Mouse (Mus musculus) intestine, embryonic 15.5 days (tissue): ENCODE data around the gene Alyref2. TPM values are rescaled to one million over a fixed set of nuclear protein-coding genes. Genes with fewer than 3 reads are reported as not detected.
A peak's percentile ranks its signal among the peaks of the same experiment; 100 is the strongest.
"Not testable (repeated sequence)": the region's sequence is repeated elsewhere in the genome, so short reads cannot be mapped to it uniquely, and the experiment has no call there.

Experiments
- ATAC-seq: fragments of 200-750 bp; cut with Nextera tagmentation; 2 replicates; pipeline ENCODE4 v1.8.0; 2017; ENCODE audit warnings: moderate TSS enrichment, moderate library complexity
- H3K27ac ChIP-seq: fragments of 300-500 bp; sonication (generic); 2 replicates; pipeline ENCODE4 v1.5.1; 2015; ENCODE audit warnings: mild to moderate bottlenecking, inconsistent platforms
- H3K27me3 ChIP-seq: fragments of 300-500 bp; sonication (generic); replicated peaks from 2 replicates; pipeline ENCODE4 v1.6.1; 2015; ENCODE audit warnings: inconsistent platforms
- H3K36me3 ChIP-seq: fragments of 300-500 bp; sonication (generic); 2 replicates; pipeline ENCODE4 v1.6.1; 2015; ENCODE audit warnings: inconsistent platforms
- H3K4me1 ChIP-seq: fragments of 300-500 bp; sonication (generic); replicated peaks from 2 replicates; pipeline ENCODE4 v1.6.1; 2015; ENCODE audit warnings: inconsistent platforms
- H3K4me2 ChIP-seq: fragments of 300-500 bp; sonication (generic); replicated peaks from 2 replicates; pipeline ENCODE4 v1.6.1; 2015; ENCODE audit warnings: mild to moderate bottlenecking, inconsistent platforms
- H3K4me3 ChIP-seq: fragments of 300-500 bp; sonication (generic); replicated peaks from 2 replicates; pipeline ENCODE4 v1.5.1; 2015; ENCODE audit warnings: inconsistent platforms
- H3K9ac ChIP-seq: fragments of 300-500 bp; sonication (generic); 2 replicates; pipeline ENCODE4 v1.6.1; 2015; ENCODE audit warnings: inconsistent platforms
- H3K9me3 ChIP-seq: fragments of 300-500 bp; sonication (generic); 2 replicates; pipeline ENCODE4 v1.6.1; 2016; ENCODE audit warnings: inconsistent platforms
- WGBS: fragments of 180-500 bp; shearing (Covaris S2); methylation state at CpG from one replicate; pipeline ENCODE4 v1.1.7; 2015; 5-methylcytosine and 5-hydroxymethylcytosine counted together
- polyA plus RNA-seq: library from polyadenylated mRNA; unstranded; fragments of >200 nt; fragmentation: Nextera tagmentation; extraction: Ambion mirVana; gene quantifications from 2 replicates; pipeline ENCODE4 v1.2.1, GENCODE M21; 2015

Alyref2 gene
- polyA plus RNA-seq, 1 experiment from 2014 or later, result 12.0 TPM

DNA sequence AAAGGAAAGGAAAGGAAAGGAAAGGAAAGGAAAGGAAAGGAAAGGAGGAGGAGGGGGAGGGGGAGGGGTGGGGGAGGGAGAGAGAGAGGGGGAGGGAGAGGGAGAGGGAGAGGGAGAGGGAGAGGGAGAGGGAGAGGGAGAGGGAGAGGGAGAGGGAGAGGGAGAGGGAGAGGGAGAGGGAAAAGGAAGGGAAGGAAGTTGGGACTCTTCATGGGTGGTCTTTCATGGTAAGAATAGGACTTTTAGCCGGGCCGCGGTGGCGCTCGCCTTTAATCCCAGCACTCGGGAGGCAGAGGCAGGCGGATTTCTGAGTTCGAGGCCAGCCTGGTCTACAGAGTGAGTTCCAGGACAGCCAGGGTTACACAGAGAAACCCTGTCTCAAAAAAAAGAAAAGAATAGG lies 31.3 kb upstream of the Alyref2 start:
- H3K27me3 ChIP-seq, H3K9ac ChIP-seq, H3K36me3 ChIP-seq, ATAC-seq, H3K9me3 ChIP-seq, H3K27ac ChIP-seq, H3K4me2 ChIP-seq, H3K4me1 ChIP-seq, H3K4me3 ChIP-seq: not testable (repeated sequence)
- 94% methylated on average over 8 of the region's 8 CpGs for WGBS

DNA sequence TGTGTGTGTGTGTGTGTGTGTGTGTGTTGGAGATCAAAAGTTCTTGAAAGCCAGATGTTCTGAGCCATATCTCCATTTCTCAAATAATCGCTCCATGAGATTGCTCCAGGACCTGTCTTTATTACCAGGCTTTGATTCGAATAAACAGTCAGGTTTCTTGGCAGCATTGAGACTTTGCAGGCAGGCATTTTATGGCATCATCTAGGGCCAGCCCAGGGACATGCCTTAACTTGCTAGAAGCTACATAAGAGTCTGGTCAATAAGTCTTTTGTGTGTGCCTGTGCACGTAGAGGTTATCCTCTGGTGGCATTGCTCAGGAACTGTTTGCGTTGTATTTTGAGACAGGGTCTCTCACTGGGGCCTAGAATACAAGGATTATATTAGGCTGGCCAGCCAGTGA lies 29.8 kb upstream of the Alyref2 start:
- H3K36me3 ChIP-seq, result no peaks in the 10 kb centered on the region
- no peak overlapping the region for H3K27ac ChIP-seq
- no peaks in the 10 kb centered on the region for H3K27me3 ChIP-seq
- H3K9ac ChIP-seq, result no peak overlapping the region
- WGBS, result 47% methylated on average over 4 of the region's 4 CpGs
- no peaks in the 10 kb centered on the region; the same call in 1 of the 2 replicates for H3K4me1 ChIP-seq
- no peak for ATAC-seq
- H3K4me3 ChIP-seq, result no peak overlapping the region
- no peak overlapping the region for H3K4me2 ChIP-seq
- no peaks in the 10 kb centered on the region for H3K9me3 ChIP-seq

DNA sequence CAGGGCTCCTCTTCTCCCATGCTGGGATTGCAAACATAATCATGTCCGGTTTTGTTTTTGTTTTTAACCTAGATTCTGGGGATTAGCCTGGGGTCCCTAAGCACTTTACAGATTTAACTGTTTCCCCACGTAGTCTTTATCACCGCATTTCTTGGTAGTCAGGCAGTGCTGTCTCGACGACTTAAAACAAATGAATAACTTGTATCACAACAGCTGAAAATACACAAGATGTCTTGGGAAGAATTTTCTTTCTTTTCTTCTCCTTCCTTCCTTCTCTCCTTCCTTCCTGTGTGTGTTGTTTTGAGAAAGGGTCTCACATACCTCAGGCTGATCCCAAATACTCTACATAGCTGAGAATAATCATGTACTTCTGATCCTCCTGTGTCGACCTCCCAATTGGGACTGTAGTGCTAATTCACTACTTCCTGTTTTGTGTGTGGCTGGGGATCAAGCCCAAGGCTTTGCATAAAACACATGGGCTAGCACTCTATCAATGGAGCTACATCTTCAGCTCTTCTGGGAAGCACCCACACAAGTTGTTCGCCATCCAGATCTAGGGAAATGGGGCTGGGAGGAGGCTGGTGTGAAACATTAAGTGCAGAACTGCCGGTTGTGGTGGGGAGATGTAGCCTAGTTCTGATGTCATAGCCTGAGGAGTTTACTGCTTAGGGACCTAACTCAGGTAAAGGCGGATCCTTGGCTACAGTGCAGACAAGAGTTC lies 29.2 kb upstream of the Alyref2 start:
- WGBS, result 67% methylated on average over 9 of the region's 9 CpGs
- Histone ChIP-seq H3K27ac (no peak overlapping the region), H3K4me1 (no peaks in the 10 kb centered on the region; the same call in 1 of the 2 replicates), H3K9ac (no peak overlapping the region), H3K27me3 (no peaks in the 10 kb centered on the region), H3K4me2 (no peak overlapping the region), H3K4me3 (no peak overlapping the region), H3K9me3 (no peaks in the 10 kb centered on the region), H3K36me3 (no peaks in the 10 kb centered on the region)
- no peak for ATAC-seq

DNA sequence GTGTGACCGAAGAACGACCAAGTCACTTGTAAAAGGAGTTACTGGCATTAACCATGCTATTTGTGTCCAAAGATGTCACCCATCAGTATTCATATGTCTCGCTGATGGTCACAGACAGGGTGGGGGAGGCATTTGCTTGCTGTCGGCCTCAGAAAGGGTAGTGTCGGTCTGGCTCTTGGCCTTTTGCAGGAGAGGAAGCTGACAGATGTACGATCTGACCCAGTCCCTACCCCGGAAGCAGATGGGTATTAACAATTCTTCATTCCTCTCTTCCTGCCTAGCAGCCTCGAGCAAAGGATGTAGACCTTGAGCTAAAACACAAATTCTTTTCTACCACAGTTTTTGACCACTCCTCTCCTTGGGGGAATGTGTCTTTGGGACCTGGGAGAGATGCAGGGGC lies 26.2 kb upstream of the Alyref2 start:
- H3K9me3 ChIP-seq, result no peaks in the 10 kb centered on the region
- no peaks in the 10 kb centered on the region for H3K4me1 ChIP-seq
- H3K27me3 ChIP-seq, result no peaks in the 10 kb centered on the region
- 64% methylated on average over 8 of the region's 8 CpGs for WGBS
- no peak overlapping the region for H3K9ac ChIP-seq
- ATAC-seq, result no peak
- no peaks in the 10 kb centered on the region for H3K36me3 ChIP-seq
- H3K4me3 ChIP-seq, result no peak overlapping the region
- H3K4me2 ChIP-seq, result no peak overlapping the region
- H3K27ac ChIP-seq, result no peak overlapping the region; the same call in 1 of the 2 replicates

DNA sequence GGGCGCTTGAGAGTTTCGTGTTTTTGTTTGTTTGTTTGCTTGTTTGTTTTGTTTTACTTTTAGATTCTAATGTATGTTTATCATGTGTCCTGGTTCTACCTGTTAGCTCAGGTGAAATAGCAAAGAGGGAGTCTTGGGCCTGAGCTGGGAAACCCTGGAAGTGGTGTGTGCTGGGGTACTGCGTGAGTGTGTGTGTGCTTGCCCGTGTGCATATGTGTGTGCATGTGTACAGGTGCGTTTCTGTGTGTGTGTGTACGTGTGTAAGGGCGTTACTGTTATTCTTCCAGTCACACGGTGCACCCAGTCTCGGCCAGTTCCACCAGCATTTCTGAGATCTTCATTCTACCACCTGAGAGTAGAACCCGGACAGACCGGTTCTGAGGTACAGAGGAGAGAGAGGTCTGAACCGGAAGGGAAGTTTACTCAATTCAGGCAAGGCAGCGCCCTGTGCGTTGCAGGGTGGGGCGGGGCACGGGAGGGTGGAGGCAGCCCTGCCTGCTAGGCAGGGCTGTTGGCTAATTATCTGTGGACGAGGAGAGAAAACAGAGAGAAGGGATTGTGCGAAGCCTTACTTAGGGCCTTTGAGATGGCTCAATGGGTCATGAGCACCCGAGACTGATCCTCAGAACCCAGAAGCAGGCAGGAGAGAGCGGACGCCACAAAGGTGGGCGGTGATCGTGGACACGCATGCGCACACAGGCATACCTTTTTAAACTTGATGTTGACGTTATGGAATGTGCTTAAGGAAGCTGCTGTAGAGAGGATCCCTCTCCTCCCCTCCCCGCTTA lies 25.3 kb upstream of the Alyref2 start:
- H3K9ac ChIP-seq, result no peak overlapping the region; the same call in 1 of the 2 replicates
- H3K27me3 ChIP-seq, result no peaks in the 10 kb centered on the region
- H3K27ac ChIP-seq, result peak overlapping the region; percentile 80
- peak overlapping the region; percentile 50 for H3K4me2 ChIP-seq
- H3K36me3 ChIP-seq, result no peaks in the 10 kb centered on the region
- H3K4me3 ChIP-seq, result peak overlapping the region; percentile 28
- peak; percentile 97 for ATAC-seq
- H3K9me3 ChIP-seq, result 0 out of 2 replicates have a peak, but pooled peaks cover 2% of the 10 kb centered on the region
- WGBS, result 47% methylated on average over 27 of the region's 27 CpGs
- no peaks in the 10 kb centered on the region for H3K4me1 ChIP-seq

DNA sequence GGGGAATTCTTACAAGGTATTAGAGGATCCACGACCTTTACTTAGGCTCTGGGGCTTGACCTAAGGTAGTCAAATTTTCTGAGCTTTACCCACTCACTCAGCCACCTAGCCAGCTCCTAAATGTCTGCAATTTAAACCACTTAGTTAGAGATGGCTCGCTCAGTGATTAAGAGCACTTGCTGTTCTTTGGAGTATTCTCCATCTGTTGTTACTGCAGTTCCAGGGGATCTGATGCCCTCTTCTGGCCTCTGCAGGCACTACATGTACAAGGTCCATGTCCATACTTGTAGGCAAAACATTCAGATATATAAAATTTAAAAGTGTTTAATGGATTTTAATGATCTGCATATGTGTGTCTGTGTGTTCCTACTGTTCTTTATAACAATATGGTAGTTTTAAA lies 24.3 kb upstream of the Alyref2 start:
- Histone ChIP-seq H3K27me3 (no peaks in the 10 kb centered on the region), H3K9me3 (0 out of 2 replicates have a peak, but pooled peaks cover 5% of the 10 kb centered on the region), H3K4me3 (no peak overlapping the region), H3K36me3 (no peaks in the 10 kb centered on the region), H3K4me1 (no peaks in the 10 kb centered on the region), H3K9ac (no peak overlapping the region), H3K4me2 (no peak overlapping the region), H3K27ac (no peak overlapping the region)
- 42% methylated on average over 2 of the region's 2 CpGs for WGBS
- ATAC-seq, result peak; percentile 39

DNA sequence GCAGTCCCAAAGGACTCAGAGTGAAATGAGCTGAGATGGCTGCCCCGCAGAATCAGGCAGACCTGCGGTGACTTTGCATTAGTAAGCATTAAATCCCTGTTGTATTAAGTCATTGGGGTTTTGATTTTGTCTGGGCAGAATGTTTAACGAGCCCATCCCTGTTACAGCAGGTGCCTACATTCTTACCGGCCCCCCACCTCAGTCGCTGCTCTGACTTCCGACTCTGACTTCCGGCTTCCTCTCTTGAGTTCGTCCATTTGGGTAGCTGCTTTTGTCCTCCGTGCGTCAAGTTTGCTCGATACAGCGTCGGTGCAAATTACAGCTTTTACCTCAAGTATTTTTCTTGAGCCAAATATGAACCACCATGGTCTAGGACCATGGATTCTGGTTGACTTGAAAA lies 9.0 kb upstream of the Alyref2 start:
- Histone ChIP-seq H3K4me3 (no peak overlapping the region), H3K9me3 (peaks cover 4% of the 10 kb centered on the region; the same call in 1 of the 2 replicates), H3K9ac (no peak overlapping the region), H3K36me3 (no peaks in the 10 kb centered on the region), H3K4me2 (no peak overlapping the region), H3K27ac (no peak overlapping the region), H3K27me3 (no peaks in the 10 kb centered on the region), H3K4me1 (no peaks in the 10 kb centered on the region)
- 90% methylated on average over 13 of the region's 13 CpGs for WGBS
- ATAC-seq, result no peak

DNA sequence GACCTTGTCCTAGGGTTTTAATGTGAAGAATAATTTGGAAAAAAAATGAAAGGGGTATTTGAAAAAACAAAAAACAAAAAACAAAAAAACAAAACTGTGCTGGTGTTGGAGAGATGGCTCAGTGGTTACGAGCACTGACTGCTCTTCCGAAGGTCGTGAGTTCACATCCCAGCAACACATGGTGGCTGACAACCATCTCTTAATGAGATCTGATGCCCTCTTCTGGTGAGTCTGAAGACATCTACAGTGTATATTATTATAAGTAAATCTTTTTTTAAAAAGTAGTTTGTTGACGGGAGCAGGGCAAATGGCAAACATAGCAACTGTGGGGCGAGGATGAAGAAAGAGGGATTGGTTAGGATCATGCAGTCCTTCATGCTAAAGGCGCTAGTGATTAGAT lies 7.9 kb upstream of the Alyref2 start:
- Histone ChIP-seq H3K4me3 (no peak overlapping the region), H3K4me1 (no peaks in the 10 kb centered on the region), H3K4me2 (no peak overlapping the region), H3K36me3 (no peaks in the 10 kb centered on the region), H3K9ac (no peak overlapping the region), H3K27me3 (no peaks in the 10 kb centered on the region), H3K27ac (no peak overlapping the region), H3K9me3 (no peaks in the 10 kb centered on the region)
- 89% methylated on average over 6 of the region's 6 CpGs for WGBS
- ATAC-seq, result no peak

DNA sequence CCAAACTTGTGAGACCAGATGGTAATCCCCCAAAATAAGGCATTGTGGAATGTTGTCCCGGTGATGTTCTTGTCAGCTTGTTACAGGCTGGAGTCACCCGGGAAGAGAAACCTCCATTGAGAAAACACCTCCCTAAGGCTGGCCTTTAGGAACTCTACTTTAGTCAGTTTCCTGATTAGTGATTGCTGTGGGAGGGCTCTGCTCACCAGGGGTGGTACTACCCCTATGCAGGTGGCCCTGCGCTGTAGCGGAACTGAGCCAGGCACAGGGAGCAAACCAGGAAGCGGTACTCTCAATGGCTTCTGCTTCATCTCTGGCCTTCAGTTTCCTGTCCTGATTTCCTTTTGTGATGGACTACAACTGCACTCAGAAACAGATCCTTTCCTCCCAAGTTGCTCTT lies 3.4 kb upstream of the Alyref2 start:
- no peak overlapping the region for H3K4me2 ChIP-seq
- H3K27ac ChIP-seq, result no peak overlapping the region
- H3K27me3 ChIP-seq, result no peaks in the 10 kb centered on the region
- no peak for ATAC-seq
- H3K9me3 ChIP-seq, result no peaks in the 10 kb centered on the region
- 87% methylated on average over 5 of the region's 5 CpGs for WGBS
- H3K4me3 ChIP-seq, result no peak overlapping the region
- 0 out of 2 replicates have a peak, but pooled peaks cover 2% of the 10 kb centered on the region for H3K4me1 ChIP-seq
- no peaks in the 10 kb centered on the region for H3K36me3 ChIP-seq
- no peak overlapping the region for H3K9ac ChIP-seq

DNA sequence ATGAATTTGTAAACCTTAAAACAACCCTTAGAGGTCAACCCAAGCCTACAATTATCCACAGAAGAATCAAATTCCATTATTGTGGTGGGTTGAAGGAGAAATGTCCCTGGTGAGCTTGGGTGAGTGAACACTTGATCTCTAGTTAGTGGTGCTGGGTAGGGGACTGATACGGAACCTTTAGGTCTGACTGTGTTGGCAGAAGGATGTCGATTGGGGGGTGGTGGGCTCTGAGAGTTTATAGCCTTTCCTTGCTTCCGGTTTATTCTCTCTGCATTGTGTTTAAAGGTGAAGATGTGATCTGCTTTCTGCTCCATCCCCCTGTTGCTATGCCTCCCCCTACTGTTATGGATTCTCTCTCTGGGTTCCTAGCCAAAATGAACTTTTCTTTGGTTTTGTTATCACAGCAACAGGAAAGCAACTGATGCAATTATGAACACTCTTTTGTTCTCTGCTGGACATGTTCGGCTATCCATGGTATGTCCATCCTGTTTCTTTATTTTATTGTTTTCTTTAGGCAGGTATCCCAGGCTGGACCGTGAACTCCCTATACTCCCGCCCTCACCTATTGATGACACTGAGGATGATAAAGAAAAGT lies 2.2 kb upstream of the Alyref2 start:
- ATAC-seq, result no peak
- H3K9me3 ChIP-seq, result no peaks in the 10 kb centered on the region
- 0 out of 2 replicates have a peak, but pooled peaks cover 2% of the 10 kb centered on the region for H3K4me1 ChIP-seq
- no peak overlapping the region for H3K9ac ChIP-seq
- no peak overlapping the region for H3K4me3 ChIP-seq
- H3K27me3 ChIP-seq, result no peaks in the 10 kb centered on the region
- 0 out of 2 replicates have a peak overlapping the region, but pooled peaks have one; percentile 59 for H3K27ac ChIP-seq
- H3K4me2 ChIP-seq, result peak overlapping the region; percentile 51
- 58% methylated on average over 6 of the region's 6 CpGs for WGBS
- H3K36me3 ChIP-seq, result no peaks in the 10 kb centered on the region

DNA sequence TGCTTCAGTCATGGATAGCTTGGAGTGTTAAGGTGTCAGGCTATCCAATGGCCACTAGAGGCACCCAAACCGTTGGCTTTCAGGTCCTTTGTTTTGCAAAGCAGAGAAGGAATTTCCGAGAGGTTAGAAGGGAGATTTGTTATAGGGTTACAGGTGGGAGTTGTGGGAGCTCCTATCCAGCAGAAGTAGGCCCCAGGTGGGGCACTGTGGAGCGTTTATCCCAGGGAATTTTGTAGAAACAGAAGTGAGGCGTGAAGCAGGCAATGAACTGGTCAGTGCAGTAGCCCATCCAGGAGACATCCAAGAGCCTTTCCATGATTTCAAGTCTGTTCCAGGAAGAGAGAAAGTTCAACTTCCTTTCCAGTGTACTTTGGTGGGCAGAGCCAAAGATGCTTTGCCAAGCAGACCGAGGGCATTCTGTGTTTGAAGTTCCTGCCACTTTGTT lies 1.6 kb upstream of the Alyref2 start:
- no peak for ATAC-seq
- H3K27me3 ChIP-seq, result no peaks in the 10 kb centered on the region
- no peak overlapping the region for H3K9ac ChIP-seq
- peak overlapping the region; percentile 59 for H3K27ac ChIP-seq
- H3K4me3 ChIP-seq, result no peak overlapping the region
- WGBS, result 10% methylated on average over 5 of the region's 5 CpGs
- 0 out of 2 replicates have a peak, but pooled peaks cover 2% of the 10 kb centered on the region for H3K4me1 ChIP-seq
- peak overlapping the region; percentile 51 for H3K4me2 ChIP-seq
- no peaks in the 10 kb centered on the region for H3K36me3 ChIP-seq
- no peaks in the 10 kb centered on the region for H3K9me3 ChIP-seq
